Mouse (Mus musculus): ENCODE measurements around the gene Kdm6b.

GRCm38 (mm10) chr11:69410045-69410309 is 3.5 kb downstream of the Kdm6b start:
- no peak for TF ChIP-seq CTCF (IDR thresholded peaks at IDR 0.05; ENCODE audit: low read depth, low read length)
- TF ChIP-seq GATA1 (IDR thresholded peaks at IDR 0.05; ENCODE audit: borderline replicate concordance, low read length) = no peak
